Mouse (Mus musculus) effector memory CD4-positive, alpha-beta T cell, adult 7 months (primary cell): ENCODE measurements around the gene Myh2. TPM values are rescaled to one million over a fixed set of nuclear protein-coding genes. Genes with fewer than 3 reads are reported as not detected.

Experiments used
- polyA plus RNA-seq: library from polyadenylated mRNA; unstranded; fragments of 100-300 nt; shearing (Covaris generic); gene quantifications from one replicate; pipeline ENCODE4 v1.2.1, GENCODE M21; 2017

The Myh2 gene
- 0.16 TPM for polyA plus RNA-seq

DNA sequence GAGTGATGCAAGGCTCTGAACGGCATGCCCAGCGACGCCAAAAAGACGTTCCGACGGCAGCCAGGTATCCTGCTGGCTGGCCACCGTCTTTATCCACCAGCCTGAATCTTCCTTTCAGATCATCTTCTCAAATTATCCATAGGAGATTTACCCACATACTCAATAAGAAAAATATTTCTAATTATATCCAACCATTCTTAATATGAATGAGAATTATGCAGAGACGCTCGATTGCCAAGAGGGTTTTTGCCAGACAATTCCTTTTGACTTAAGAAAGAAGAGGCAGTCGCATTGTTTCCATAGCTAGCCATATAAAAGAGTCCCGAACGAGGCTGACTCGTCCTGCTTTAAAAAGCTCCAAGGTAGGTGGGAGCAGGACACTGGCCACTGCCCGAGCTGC is at the start of gene Myh2:
Gene Myh2, plus strand, starts transcription at position 301 of the 400 bp plus-strand sequence.

DNA sequence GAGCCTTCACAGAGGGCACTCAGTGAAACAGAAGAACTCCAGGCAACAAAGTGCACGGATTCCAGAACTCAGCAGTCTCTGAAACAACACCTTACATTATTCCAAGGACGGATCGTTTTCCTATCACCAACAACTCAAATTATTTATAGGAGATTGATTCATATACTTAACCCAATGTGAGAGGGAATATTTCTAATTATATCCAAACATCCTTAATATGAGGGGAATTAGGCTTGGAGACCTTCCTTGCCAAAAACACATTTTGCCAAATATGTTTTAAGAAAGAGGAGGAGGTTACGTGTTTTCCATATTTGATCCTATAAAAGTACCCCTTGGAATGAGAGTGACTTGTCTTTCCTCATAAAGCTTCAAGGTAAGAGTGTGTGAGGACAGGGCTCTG is 28.9 kb downstream of the Myh2 start, which contains the start of gene Myh1:
Gene Myh1, plus strand, starts transcription at position 301 of the 400 bp plus-strand sequence.

DNA sequence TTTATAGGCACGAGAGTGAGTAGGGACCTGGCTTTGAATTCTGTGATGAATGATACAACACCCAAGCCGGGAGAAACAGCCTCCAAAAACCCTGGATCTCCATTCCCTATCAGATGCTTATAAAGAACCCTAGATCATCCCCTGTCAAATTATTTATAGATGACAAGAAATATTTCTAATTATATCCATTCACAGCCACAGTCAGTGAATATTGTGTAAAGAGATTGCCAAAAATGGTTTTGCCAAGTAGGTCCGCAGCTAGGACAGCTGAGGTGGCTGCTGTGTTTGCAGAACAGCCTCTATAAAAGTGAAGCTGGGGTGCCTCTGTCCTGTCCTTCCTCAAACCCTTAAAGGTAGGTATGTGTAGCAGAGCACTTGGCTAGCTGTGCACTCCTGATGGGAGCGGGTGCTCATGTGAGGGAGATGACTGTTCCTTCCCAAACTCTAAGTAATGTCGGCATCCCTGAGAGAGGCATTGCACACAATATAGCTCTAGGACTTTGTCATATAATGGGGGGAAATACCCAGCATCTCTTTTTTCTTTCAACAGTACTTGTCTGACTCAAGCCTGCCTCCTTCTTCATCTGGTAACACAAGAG is 66.8 kb downstream of the Myh2 start, which contains the start of gene Myh4:
Gene Myh4, plus strand, starts transcription at position 549 of the 599 bp plus-strand sequence.

Other genes starting within 250 kb of the Myh2 start
- gene Tmem238l, start 214.4 kb upstream of the Myh2 start, polyA plus RNA-seq = not detected
- 0.32 TPM for gene Tmem220, start 145.9 kb upstream of the Myh2 start, polyA plus RNA-seq
- 59.6 TPM for gene Adprm, start 118.4 kb upstream of the Myh2 start, polyA plus RNA-seq
- gene Sco1, start 118.4 kb upstream of the Myh2 start, polyA plus RNA-seq = 7.9 TPM
- not detected for gene Myh3, start 92.7 kb upstream of the Myh2 start, polyA plus RNA-seq
- gene Myh1, start 29.0 kb downstream of the Myh2 start, polyA plus RNA-seq = 0.27 TPM
- 0.10 TPM for gene Myh4, start 67.0 kb downstream of the Myh2 start, polyA plus RNA-seq
- 0.37 TPM for gene Myh8, start 106.1 kb downstream of the Myh2 start, polyA plus RNA-seq
- not detected for gene Myh13, start 150.6 kb downstream of the Myh2 start, polyA plus RNA-seq